Mouse (Mus musculus) natural killer cell, adult 2 months (primary cell): Measurements from ENCODE around the gene Nop2.

Source experiments
- DNase-seq, 2 experiments: peaks; one replicate each; pipeline ENCODE4 v3.0.0; 2022; ENCODE audit warnings: low spot score in 2 of 2

The Nop2 gene

DNA sequence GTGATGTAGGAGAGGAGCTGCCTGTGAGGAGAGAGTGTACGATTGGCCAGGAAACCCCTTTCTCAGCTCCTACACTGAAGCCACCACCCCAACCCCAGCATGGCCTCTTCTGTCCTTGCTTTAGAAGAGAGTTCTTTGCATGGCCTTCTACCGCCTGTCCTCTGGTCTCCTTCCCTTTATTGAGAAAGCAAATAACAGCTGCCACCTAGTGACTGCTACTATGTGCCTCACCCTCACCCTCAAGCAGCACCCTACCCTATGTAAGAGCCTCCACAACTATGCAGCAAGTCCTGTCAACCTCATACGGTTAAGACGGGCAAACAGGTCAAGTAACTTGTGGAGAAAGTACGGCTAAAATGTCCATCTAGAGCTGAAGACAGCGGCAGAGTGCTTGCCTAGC is 38.5 kb downstream of the Nop2 start:
- DNase-seq, result no peak

DNA sequence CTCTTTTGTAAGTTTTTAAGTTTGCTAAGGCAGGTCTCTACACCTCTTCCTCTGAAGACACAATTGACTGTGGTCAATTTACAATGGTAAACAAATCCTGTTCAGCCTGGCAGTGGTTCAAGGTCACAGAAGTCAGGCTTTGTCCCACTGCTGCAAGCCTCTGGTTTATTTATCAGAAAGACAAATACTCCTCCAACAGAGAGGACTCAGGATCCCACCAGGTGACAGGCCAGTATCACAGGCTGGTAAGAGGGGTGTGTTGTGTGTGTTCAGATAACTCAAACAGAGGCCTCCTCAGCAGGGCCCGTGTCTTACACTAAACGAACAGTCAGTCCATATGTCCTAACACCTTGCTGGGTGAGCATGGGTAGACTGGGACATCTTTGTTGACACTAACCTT is 40.8 kb downstream of the Nop2 start:
- DNase-seq, result no peak

DNA sequence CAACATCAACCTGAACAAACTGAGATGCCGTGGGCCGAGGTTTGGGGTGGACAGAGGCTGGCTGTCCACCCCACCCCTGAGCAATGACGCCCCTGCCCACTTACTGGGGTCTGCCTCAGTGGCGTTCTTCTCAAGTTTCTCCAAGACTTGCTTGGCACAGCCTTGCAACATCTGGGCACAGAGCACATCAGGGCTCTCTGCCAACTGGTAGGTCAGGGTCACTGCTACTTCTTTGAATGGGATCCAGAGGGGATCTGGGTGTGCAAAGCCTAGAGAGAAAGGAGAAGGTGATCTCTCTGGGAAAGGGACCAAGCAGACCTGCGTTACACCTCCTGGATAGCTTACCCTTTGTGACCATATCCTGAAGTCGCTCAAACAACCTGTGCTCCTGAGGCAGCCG is 41.5 kb downstream of the Nop2 start:
- DNase-seq, result no peak

DNA sequence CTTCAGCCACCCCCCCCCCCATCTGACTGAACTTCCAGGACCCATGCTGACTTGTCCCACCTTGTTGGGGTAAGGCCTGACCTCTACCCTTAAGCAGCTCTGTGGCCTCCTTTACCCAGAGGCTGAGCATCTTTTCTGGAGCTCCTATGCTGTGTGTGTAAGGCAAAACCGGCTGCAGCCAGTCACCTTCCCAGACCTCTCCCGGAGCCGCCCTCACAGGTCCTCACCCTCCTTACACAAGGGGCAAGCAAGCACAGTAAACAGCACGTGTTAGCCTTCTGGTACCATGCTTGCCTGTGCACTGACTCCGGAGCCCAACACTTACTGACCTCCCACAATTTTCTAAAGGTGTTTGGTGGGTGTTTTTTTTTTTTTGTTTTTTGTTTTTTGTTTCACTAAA is 43.8 kb downstream of the Nop2 start:
- DNase-seq, result no peak

DNA sequence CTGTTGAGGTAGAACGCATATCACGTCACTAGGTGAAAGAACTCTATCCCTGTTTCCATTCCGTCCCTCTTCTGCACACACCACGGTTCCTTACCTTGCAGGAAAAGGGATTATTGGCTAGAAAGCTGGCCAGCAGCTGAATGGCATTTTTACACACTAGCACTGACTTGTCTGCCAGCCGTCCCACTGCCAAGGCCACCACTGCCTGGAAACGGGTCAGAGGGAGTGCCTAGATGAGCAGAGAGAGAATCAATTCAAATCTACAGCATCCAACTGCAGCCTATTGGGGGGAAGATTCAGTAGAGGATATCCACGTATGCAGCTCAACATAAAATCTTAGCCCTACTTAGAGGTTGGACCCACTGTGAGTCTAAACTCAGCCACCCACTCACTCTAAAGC is 47.9 kb downstream of the Nop2 start:
- DNase-seq, result no peak

DNA sequence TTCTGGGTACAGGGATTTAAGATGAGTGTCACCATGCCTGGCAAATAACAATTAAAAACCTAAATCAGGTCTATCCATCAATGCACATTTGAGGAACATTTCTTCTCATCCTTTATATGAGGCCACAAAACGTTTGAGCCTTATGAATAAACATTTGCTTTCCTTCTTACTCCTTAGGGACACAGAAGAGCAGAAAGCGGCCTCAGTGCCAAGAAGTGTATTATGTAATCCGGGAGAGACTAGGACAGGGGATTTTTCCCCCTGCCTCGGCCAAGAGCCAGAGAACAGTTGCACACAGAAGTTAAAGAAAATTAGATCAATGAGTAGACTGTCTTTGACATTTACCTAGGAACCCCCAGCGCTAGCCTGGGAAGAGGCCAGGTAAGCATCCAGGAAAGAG is 50.4 kb downstream of the Nop2 start:
- DNase-seq, result no peak

DNA sequence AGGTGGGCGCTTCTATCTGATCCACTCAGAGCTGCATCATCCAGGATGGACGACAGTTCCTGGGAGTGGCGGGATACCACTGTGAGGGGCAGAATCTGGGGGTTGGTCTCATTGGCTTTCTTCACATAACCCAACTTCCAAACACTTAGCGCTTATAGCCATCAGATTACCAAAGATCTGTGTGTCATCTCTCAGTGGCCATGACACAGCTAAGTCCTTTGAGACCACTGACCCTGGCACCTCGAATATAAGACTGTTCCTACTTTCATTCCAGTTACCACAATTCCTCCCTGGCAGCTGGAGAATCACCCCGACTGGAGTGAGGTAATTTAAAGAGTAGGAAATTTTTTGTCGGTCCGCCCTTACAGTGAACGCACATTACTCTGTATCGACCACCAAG is 54.5 kb downstream of the Nop2 start:
- no peak for DNase-seq

DNA sequence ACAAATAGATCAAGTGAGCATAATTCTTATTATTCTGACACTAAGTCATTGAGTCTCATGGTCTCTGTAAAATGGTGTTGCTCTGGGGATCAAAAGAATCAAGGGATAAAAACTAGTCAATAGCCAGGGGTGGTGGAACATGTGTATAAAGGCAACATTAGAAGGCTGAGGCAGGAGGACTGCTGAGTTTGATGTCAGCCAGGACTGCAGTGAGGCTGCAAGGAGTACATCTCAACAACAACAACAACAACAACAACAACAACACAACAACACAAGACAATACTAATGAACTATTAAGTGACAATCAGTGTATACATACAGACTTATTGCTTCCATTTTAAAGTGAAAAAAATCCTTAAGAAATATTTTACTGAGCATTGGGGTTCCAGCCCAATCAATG is 59.1 kb downstream of the Nop2 start:
- DNase-seq, result no peak

DNA sequence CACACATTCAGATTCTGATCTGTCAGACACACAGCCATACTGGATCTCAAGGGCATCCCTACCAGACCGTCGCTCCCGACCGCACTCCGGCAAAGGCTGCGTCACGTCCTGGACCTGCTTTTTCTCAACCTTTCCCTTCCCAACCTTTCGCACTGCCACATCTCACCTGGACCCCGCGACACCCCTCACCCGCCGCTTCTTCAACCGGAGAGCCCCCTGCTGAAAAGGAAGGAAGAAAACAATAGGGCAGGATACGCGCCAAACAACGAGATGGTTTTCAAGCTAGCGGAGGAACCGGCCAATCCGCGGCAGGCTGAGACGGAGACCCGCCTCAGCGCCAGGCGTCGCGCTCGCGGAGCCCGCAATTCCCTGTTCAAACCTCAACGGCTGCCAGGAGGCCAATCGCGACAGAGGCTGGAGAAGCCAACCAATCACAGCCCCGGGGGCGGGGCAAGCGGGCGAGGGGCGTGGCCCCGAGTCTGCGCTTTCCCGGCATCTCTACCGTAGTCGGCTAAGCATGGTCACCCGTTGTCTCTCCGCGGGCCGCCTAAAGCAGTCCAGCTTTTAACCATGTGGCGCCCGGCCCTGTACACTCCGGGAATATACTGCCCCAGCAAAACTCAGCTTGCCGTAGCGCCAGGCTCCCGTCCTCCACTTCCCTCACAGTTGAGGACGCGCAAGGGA is 59.8 kb downstream of the Nop2 start, which contains the start of the genes Ncapd2 and Mrpl51:
Gene Ncapd2, minus strand, starts transcription at position 370 of the 684 bp plus-strand sequence.
Gene Mrpl51, plus strand, starts transcription at position 470 of the 684 bp plus-strand sequence.
- peak; percentile 92 to 95 for DNase-seq

DNA sequence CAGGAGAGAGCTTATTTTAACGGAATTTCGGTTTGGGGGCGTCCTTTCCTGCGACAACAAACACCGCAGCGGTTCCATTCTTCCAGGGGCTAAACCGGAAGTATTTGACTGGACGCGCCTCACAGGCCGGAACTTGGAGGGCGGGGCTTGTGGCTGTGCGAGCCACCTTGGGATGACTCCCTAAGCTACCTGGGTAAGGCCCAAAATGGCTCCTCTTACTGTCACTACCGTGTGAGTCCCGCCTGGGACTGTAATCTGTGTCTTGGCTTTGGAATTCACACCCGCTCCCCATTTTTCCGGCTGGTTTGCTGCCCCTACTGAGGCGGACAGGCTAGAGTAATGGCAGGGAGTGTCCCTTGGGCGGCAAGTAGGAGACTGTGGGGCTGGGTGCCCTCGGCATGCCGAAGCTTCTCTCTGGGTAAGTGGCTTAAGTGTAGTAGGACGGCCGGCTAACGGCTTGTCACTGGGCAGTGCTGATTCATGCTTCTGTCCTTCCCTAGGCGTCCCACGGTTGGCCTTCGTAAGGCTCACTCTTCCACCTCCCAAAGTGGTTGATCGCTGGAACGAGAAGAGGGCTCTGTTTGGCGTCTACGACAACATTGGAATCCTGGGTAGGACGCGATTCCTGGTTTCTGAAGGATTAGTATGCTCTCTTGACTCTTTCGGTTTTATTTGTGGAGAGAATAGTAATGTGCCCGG is 60.5 kb downstream of the Nop2 start:
- DNase-seq, result peak; percentile 85 to 90

DNA sequence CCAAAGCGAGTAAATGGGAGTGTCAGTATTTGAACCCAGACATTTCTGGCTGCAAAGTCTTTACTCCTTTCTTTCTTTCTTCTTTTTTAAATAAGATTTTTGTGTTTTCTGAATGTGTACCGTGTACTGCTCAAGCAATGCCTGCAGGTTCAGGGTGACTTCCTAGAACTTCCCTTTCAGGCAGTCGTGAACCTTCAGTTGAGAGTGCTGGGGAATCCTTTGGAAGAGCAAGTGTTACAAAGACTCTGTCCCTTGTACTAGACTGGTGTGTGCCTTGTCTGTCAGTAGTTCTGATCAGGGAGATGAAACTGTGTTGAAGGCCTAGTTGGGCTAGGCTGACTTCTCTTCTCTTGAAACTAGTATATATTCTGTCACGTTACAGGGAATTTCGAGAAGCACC is 61.1 kb downstream of the Nop2 start:
- no peak for DNase-seq

DNA sequence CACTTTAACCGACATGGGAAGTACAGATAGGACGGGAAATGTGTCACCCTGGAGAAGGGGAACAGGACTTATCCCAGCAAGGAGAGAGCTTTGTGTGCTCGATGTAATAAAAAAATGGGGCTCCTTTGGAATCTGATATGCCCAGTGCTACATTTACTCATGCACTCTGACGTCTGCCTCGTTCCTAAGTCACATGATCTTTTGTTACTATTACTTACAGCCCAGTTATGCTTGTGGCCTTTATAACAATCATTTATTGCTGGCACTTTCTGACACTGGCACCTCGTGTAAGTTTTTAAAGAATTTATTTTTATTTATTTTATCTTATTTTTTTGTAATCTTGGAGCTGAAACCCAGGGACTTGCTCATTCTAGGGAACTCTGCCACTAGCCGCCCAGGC is 61.7 kb downstream of the Nop2 start:
- DNase-seq, result no peak
